Mouse (Mus musculus) embryonic fibroblast, embryonic 13.5 days (primary cell): Measurements from ENCODE around the gene Rab22a.

Experiments
- CTCF ChIP-seq: IDR thresholded peaks from 2 replicates; pipeline ENCODE4 v1.5.1; 2011; ENCODE audit warnings: mild to moderate bottlenecking, control low read depth, low read length, moderate library complexity, borderline replicate concordance; ENCODE audit not compliant: insufficient read depth
- POLR2A ChIP-seq: IDR thresholded peaks from 2 replicates; pipeline ENCODE4 v1.6.1; 2011; ENCODE audit warnings: low read depth, mild to moderate bottlenecking, control low read depth, low read length, moderate library complexity

DNA sequence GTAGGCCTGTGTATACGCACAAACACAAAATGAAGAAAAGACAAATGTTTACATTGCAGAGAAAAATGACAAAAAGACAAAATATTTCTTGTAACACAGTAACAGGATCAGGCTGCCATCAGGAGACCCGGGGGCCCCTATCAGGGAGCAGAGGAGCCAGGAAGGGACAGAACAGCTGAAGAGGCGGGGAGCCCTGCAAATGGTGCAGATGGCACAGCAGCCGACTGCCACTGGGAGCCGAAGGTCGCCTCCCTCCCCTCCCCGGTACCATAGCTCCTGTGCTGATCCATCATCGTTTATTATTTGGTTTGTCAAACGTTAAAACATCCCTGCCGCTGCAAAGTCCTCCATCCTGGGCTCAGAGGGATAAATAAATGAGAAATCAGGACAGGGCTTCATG lies 53.1 kb downstream of the Rab22a start:
- TF ChIP-seq CTCF (no peak), POLR2A (no peak)
